Mouse (Mus musculus) bone marrow macrophage, adult 2 months (primary cell): ENCODE results near the gene Erf.

Source experiments
- CTCF ChIP-seq: IDR thresholded peaks from 2 replicates; pipeline ENCODE4 v1.5.1; 2012; ENCODE audit warnings: low read depth, mild to moderate bottlenecking, low read length, moderate library complexity
- POLR2A ChIP-seq: IDR thresholded peaks from 2 replicates; pipeline ENCODE4 v1.6.1; 2012; ENCODE audit warnings: mild to moderate bottlenecking, low read depth, low read length, borderline replicate concordance

GRCm38 (mm10) chr7:25205355-25206093 is 45.0 kb downstream of the Erf start:
- no peak for TF ChIP-seq CTCF
- TF ChIP-seq POLR2A, result no peak
